Mouse (Mus musculus): ENCODE measurements around the gene Il12rb2. TPM values are rescaled to one million over a fixed set of nuclear protein-coding genes. Genes with fewer than 3 reads are reported as not detected.
A peak's percentile ranks its signal among the peaks of the same experiment; 100 is the strongest.

The Il12rb2 gene
- polyA plus RNA-seq, 1 experiment from 2014 or later = 0.02 TPM

- TF ChIP-seq EP300 (optimal IDR thresholded peaks at IDR 0.05) (no peak), CTCF (IDR thresholded peaks at IDR 0.05; ENCODE audit: low read depth) (peak; percentile 56)
- H3K27me3 ChIP-seq (ENCODE audit: control insufficient read depth, insufficient read depth, low read length) = no peaks in the 10 kb centered on the region
- WGBS = 50% methylated on average over 5 of the region's 5 CpGs
- no peak overlapping the region for H3K9ac ChIP-seq (ENCODE audit: low read length)
- DNase-seq (ENCODE audit: low spot score) (no peak), ATAC-seq (ENCODE audit: low FRiP score, low TSS enrichment) (no peak)
- no peaks in the 10 kb centered on the region for H3K9me3 ChIP-seq (ENCODE audit: control insufficient read depth, low read length)
- no peak overlapping the region for H3K27ac ChIP-seq (replicated peaks)
- H3K4me3 ChIP-seq (ENCODE audit: low read depth, low read length) = no peak overlapping the region
- no peak overlapping the region for H3K4me2 ChIP-seq (replicated peaks; ENCODE audit: low read depth)
- H3K4me1 ChIP-seq (replicated peaks; ENCODE audit: control insufficient read depth, insufficient read depth) = no peaks in the 10 kb centered on the region
- no peaks in the 10 kb centered on the region for H3K36me3 ChIP-seq (ENCODE audit: control insufficient read depth, insufficient read depth, low read length)
Measured at GRCm38 (mm10) chr6:67296126-67296525, 79.9 kb downstream of the Il12rb2 start.

- Histone ChIP-seq H3K4me1 (replicated peaks; ENCODE audit: control insufficient read depth, insufficient read depth) (no peaks in the 10 kb centered on the region), H3K9ac (ENCODE audit: low read length) (no peak overlapping the region), H3K36me3 (ENCODE audit: control insufficient read depth, insufficient read depth, low read length) (no peaks in the 10 kb centered on the region), H3K9me3 (ENCODE audit: control insufficient read depth, low read length) (no peaks in the 10 kb centered on the region), H3K4me2 (replicated peaks; ENCODE audit: low read depth) (no peak overlapping the region), H3K27me3 (ENCODE audit: control insufficient read depth, insufficient read depth, low read length) (no peaks in the 10 kb centered on the region), H3K4me3 (ENCODE audit: low read depth, low read length) (no peak overlapping the region), H3K27ac (replicated peaks) (no peak overlapping the region)
- DNase-seq (ENCODE audit: low spot score) (no peak), ATAC-seq (ENCODE audit: low FRiP score, low TSS enrichment) (no peak)
- TF ChIP-seq EP300 (optimal IDR thresholded peaks at IDR 0.05) (no peak), CTCF (IDR thresholded peaks at IDR 0.05; ENCODE audit: low read depth) (no peak)
- 80% methylated on average over 5 of the region's 5 CpGs for WGBS
Measured at GRCm38 (mm10) chr6:67292042-67292623, 83.9 kb downstream of the Il12rb2 start.

GRCm38 (mm10) chr6:67282897-67283296 lies 93.1 kb downstream of the Il12rb2 start:
- ATAC-seq (ENCODE audit: low FRiP score, low TSS enrichment) (no peak), DNase-seq (ENCODE audit: low spot score) (no peak)
- Histone ChIP-seq H3K4me3 (ENCODE audit: low read depth, low read length) (no peak overlapping the region), H3K36me3 (ENCODE audit: control insufficient read depth, insufficient read depth, low read length) (peaks cover 2% of the 10 kb centered on the region; the same call in 1 of the 2 replicates), H3K4me2 (replicated peaks; ENCODE audit: low read depth) (no peak overlapping the region), H3K9ac (ENCODE audit: low read length) (no peak overlapping the region), H3K4me1 (replicated peaks; ENCODE audit: control insufficient read depth, insufficient read depth) (no peaks in the 10 kb centered on the region), H3K27me3 (ENCODE audit: control insufficient read depth, insufficient read depth, low read length) (no peaks in the 10 kb centered on the region), H3K27ac (replicated peaks) (no peak overlapping the region), H3K9me3 (ENCODE audit: control insufficient read depth, low read length) (no peaks in the 10 kb centered on the region)
- 50% methylated on average over 1 of the region's 1 CpGs for WGBS
- TF ChIP-seq EP300 (optimal IDR thresholded peaks at IDR 0.05) (no peak), CTCF (IDR thresholded peaks at IDR 0.05; ENCODE audit: low read depth) (no peak)

- WGBS = 81% methylated on average over 9 of the region's 9 CpGs
- Histone ChIP-seq H3K27ac (replicated peaks) (no peak overlapping the region), H3K4me3 (ENCODE audit: low read depth, low read length) (no peak overlapping the region), H3K27me3 (ENCODE audit: control insufficient read depth, insufficient read depth, low read length) (no peaks in the 10 kb centered on the region), H3K36me3 (ENCODE audit: control insufficient read depth, insufficient read depth, low read length) (peaks cover 2% of the 10 kb centered on the region; the same call in 1 of the 2 replicates), H3K4me2 (replicated peaks; ENCODE audit: low read depth) (no peak overlapping the region), H3K9me3 (ENCODE audit: control insufficient read depth, low read length) (no peaks in the 10 kb centered on the region), H3K4me1 (replicated peaks; ENCODE audit: control insufficient read depth, insufficient read depth) (no peaks in the 10 kb centered on the region), H3K9ac (ENCODE audit: low read length) (no peak overlapping the region)
- TF ChIP-seq CTCF (IDR thresholded peaks at IDR 0.05; ENCODE audit: low read depth) (no peak), EP300 (optimal IDR thresholded peaks at IDR 0.05) (no peak)
- no peak for ATAC-seq (ENCODE audit: low FRiP score, low TSS enrichment)
- DNase-seq (ENCODE audit: low spot score) = no peak
Measured at GRCm38 (mm10) chr6:67281614-67282197, 94.3 kb downstream of the Il12rb2 start.

- no peaks in the 10 kb centered on the region for H3K4me1 ChIP-seq (replicated peaks; ENCODE audit: control insufficient read depth, insufficient read depth)
- 82% methylated on average over 5 of the region's 5 CpGs for WGBS
- no peak for TF ChIP-seq EP300 (optimal IDR thresholded peaks at IDR 0.05)
- TF ChIP-seq CTCF (IDR thresholded peaks at IDR 0.05; ENCODE audit: low read depth) = no peak
Measured at GRCm38 (mm10) chr6:67277944-67278343, 98.0 kb downstream of the Il12rb2 start.

DNA sequence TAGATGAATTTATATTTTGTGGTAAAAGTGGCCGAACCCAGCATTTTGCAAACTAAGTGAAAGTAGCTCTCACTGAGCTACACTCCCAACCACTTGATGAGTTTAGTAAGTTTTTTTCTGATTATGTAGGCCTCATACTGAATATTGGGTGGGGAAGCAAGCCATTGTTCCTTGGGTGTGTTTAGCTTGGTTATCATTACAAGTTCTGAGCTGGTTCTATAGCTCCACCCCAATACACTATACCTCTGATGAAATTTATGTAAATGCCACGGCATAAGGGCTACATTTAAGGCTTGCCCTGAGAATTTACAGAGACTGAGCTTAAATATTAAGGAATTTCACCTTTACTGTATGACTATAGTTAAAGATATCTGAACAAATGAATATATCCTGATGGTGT lies 106.5 kb downstream of the Il12rb2 start:
- DNase-seq (ENCODE audit: low spot score) (no peak), ATAC-seq (ENCODE audit: low FRiP score, low TSS enrichment) (no peak)
- H3K36me3 ChIP-seq (ENCODE audit: control insufficient read depth, insufficient read depth, low read length) = no peaks in the 10 kb centered on the region
- TF ChIP-seq CTCF (IDR thresholded peaks at IDR 0.05; ENCODE audit: low read depth) (no peak), EP300 (optimal IDR thresholded peaks at IDR 0.05) (no peak)
- H3K9ac ChIP-seq (ENCODE audit: low read length) = no peak overlapping the region
- no peaks in the 10 kb centered on the region for H3K27me3 ChIP-seq (ENCODE audit: control insufficient read depth, insufficient read depth, low read length)
- no peaks in the 10 kb centered on the region for H3K9me3 ChIP-seq (ENCODE audit: control insufficient read depth, low read length)
- H3K4me1 ChIP-seq (replicated peaks; ENCODE audit: control insufficient read depth, insufficient read depth) = no peaks in the 10 kb centered on the region; the same call in 1 of the 2 replicates
- H3K4me3 ChIP-seq (ENCODE audit: low read depth, low read length) = peak overlapping the region; percentile 24
- WGBS = 13% methylated on average over 2 of the region's 2 CpGs
- no peak overlapping the region for H3K27ac ChIP-seq (replicated peaks)
- H3K4me2 ChIP-seq (replicated peaks; ENCODE audit: low read depth) = peak overlapping the region; percentile 51

More at GRCm38 (mm10) chr6:67277944-67278343, 98.0 kb downstream of the Il12rb2 start:
- no peak overlapping the region for H3K9ac ChIP-seq (ENCODE audit: low read length)
- no peaks in the 10 kb centered on the region for H3K27me3 ChIP-seq (ENCODE audit: control insufficient read depth, insufficient read depth, low read length)
- ATAC-seq (ENCODE audit: low FRiP score, low TSS enrichment) (no peak), DNase-seq (ENCODE audit: low spot score) (no peak)
- H3K9me3 ChIP-seq (ENCODE audit: control insufficient read depth, low read length) = no peaks in the 10 kb centered on the region
- H3K36me3 ChIP-seq (ENCODE audit: control insufficient read depth, insufficient read depth, low read length) = peaks cover 2% of the 10 kb centered on the region; the same call in 1 of the 2 replicates
- H3K4me2 ChIP-seq (replicated peaks; ENCODE audit: low read depth) = no peak overlapping the region
- no peak overlapping the region for H3K4me3 ChIP-seq (ENCODE audit: low read depth, low read length)
- H3K27ac ChIP-seq (replicated peaks) = no peak overlapping the region
